Mouse (Mus musculus): ENCODE data around the gene Dhfr. TPM values are rescaled to one million over a fixed set of nuclear protein-coding genes. Genes with fewer than 3 reads are reported as not detected.

Gene Dhfr
- total and polyA plus RNA-seq, 2 experiments = 4.6 to 17.5 TPM

GRCm38 (mm10) chr13:92387367-92387766 lies 32.8 kb downstream of the Dhfr start:
- peaks cover 10% of the 10 kb centered on the region for H3K36me3 ChIP-seq (ENCODE audit: control insufficient read depth, insufficient read depth, low read length)
- H3K9ac ChIP-seq (ENCODE audit: low read depth, low read length) = no peak overlapping the region
- DNase-seq (ENCODE audit: extremely low read depth, low read depth, low spot score) = no peak
- TF ChIP-seq POLR2A (IDR thresholded peaks at IDR 0.05; ENCODE audit: extremely low read depth, insufficient read depth, low read length) = no peak
- TF ChIP-seq CTCF (IDR thresholded peaks at IDR 0.05; ENCODE audit: low read depth, low read length) = no peak
- no peak overlapping the region for H3K4me3 ChIP-seq (ENCODE audit: insufficient read depth, low read depth, low read length)
- 90% methylated on average over 3 of the region's 3 CpGs for WGBS
- H3K27ac ChIP-seq (replicated peaks; ENCODE audit: insufficient read depth, low read depth, low read length) = no peak overlapping the region
- no peaks in the 10 kb centered on the region for H3K4me1 ChIP-seq (ENCODE audit: control insufficient read depth, insufficient read depth, low read length)
- no peaks in the 10 kb centered on the region for H3K27me3 ChIP-seq (ENCODE audit: control insufficient read depth, insufficient read depth, low read length)
- no peaks in the 10 kb centered on the region for H3K79me2 ChIP-seq (ENCODE audit: control insufficient read depth, insufficient read depth, low read length)

GRCm38 (mm10) chr13:92393047-92393661 lies 38.6 kb downstream of the Dhfr start:
- Histone ChIP-seq H3K79me2 (ENCODE audit: control insufficient read depth, insufficient read depth, low read length) (no peaks in the 10 kb centered on the region), H3K36me3 (ENCODE audit: control insufficient read depth, insufficient read depth, low read length) (no peaks in the 10 kb centered on the region), H3K27me3 (ENCODE audit: control insufficient read depth, insufficient read depth, low read length) (no peaks in the 10 kb centered on the region), H3K27ac (replicated peaks; ENCODE audit: insufficient read depth, low read depth, low read length) (no peak overlapping the region), H3K4me1 (ENCODE audit: control insufficient read depth, insufficient read depth, low read length) (no peaks in the 10 kb centered on the region), H3K9ac (ENCODE audit: low read depth, low read length) (no peak overlapping the region), H3K4me3 (ENCODE audit: insufficient read depth, low read depth, low read length) (no peak overlapping the region)
- TF ChIP-seq POLR2A (IDR thresholded peaks at IDR 0.05; ENCODE audit: extremely low read depth, insufficient read depth, low read length) (no peak), CTCF (IDR thresholded peaks at IDR 0.05; ENCODE audit: low read depth, low read length) (no peak)
- WGBS = 80% methylated on average over 12 of the region's 12 CpGs
- no peak for DNase-seq (ENCODE audit: extremely low read depth, low read depth, low spot score)

GRCm38 (mm10) chr13:92398491-92399384 lies 44.2 kb downstream of the Dhfr start:
- no peak for TF ChIP-seq POLR2A (IDR thresholded peaks at IDR 0.05; ENCODE audit: extremely low read depth, insufficient read depth, low read length)
- TF ChIP-seq CTCF (IDR thresholded peaks at IDR 0.05; ENCODE audit: low read depth, low read length) = no peak
- Histone ChIP-seq H3K9ac (ENCODE audit: low read depth, low read length) (no peak overlapping the region), H3K4me1 (ENCODE audit: control insufficient read depth, insufficient read depth, low read length) (no peaks in the 10 kb centered on the region), H3K27ac (replicated peaks; ENCODE audit: insufficient read depth, low read depth, low read length) (no peak overlapping the region), H3K36me3 (ENCODE audit: control insufficient read depth, insufficient read depth, low read length) (no peaks in the 10 kb centered on the region), H3K27me3 (ENCODE audit: control insufficient read depth, insufficient read depth, low read length) (no peaks in the 10 kb centered on the region), H3K4me3 (ENCODE audit: insufficient read depth, low read depth, low read length) (no peak overlapping the region), H3K79me2 (ENCODE audit: control insufficient read depth, insufficient read depth, low read length) (no peaks in the 10 kb centered on the region)
- 76% methylated on average over 11 of the region's 11 CpGs for WGBS
- DNase-seq (ENCODE audit: extremely low read depth, low read depth, low spot score) = no peak

- DNase-seq (ENCODE audit: extremely low read depth, low read depth, low spot score) = no peak
- H3K79me2 ChIP-seq (ENCODE audit: control insufficient read depth, insufficient read depth, low read length) = no peaks in the 10 kb centered on the region
- no peak overlapping the region for H3K4me3 ChIP-seq (ENCODE audit: insufficient read depth, low read depth, low read length)
- H3K36me3 ChIP-seq (ENCODE audit: control insufficient read depth, insufficient read depth, low read length) = no peaks in the 10 kb centered on the region
- no peaks in the 10 kb centered on the region for H3K27me3 ChIP-seq (ENCODE audit: control insufficient read depth, insufficient read depth, low read length)
- no peak overlapping the region for H3K27ac ChIP-seq (replicated peaks; ENCODE audit: insufficient read depth, low read depth, low read length)
- H3K4me1 ChIP-seq (ENCODE audit: control insufficient read depth, insufficient read depth, low read length) = no peaks in the 10 kb centered on the region
- no peak overlapping the region for H3K9ac ChIP-seq (ENCODE audit: low read depth, low read length)
- 29% methylated on average over 2 of the region's 2 CpGs for WGBS
- TF ChIP-seq CTCF (IDR thresholded peaks at IDR 0.05; ENCODE audit: low read depth, low read length) (no peak), POLR2A (IDR thresholded peaks at IDR 0.05; ENCODE audit: extremely low read depth, insufficient read depth, low read length) (no peak)
Measured at GRCm38 (mm10) chr13:92402063-92402462, 47.5 kb downstream of the Dhfr start.

GRCm38 (mm10) chr13:92403496-92403895 lies 49.0 kb downstream of the Dhfr start:
- TF ChIP-seq POLR2A (IDR thresholded peaks at IDR 0.05; ENCODE audit: extremely low read depth, insufficient read depth, low read length) = no peak
- no peak for TF ChIP-seq CTCF (IDR thresholded peaks at IDR 0.05; ENCODE audit: low read depth, low read length)

GRCm38 (mm10) chr13:92410486-92410885 lies 56.0 kb downstream of the Dhfr start:
- no peak overlapping the region for H3K27ac ChIP-seq (replicated peaks; ENCODE audit: insufficient read depth, low read depth, low read length)
- no peak overlapping the region for H3K9ac ChIP-seq (ENCODE audit: low read depth, low read length)
- TF ChIP-seq CTCF (IDR thresholded peaks at IDR 0.05; ENCODE audit: low read depth, low read length) = no peak
- no peak for TF ChIP-seq POLR2A (IDR thresholded peaks at IDR 0.05; ENCODE audit: extremely low read depth, insufficient read depth, low read length)
- no peaks in the 10 kb centered on the region for H3K27me3 ChIP-seq (ENCODE audit: control insufficient read depth, insufficient read depth, low read length)
- H3K4me1 ChIP-seq (ENCODE audit: control insufficient read depth, insufficient read depth, low read length) = no peaks in the 10 kb centered on the region
- no peaks in the 10 kb centered on the region for H3K79me2 ChIP-seq (ENCODE audit: control insufficient read depth, insufficient read depth, low read length)
- 89% methylated on average over 2 of the region's 2 CpGs for WGBS
- no peaks in the 10 kb centered on the region for H3K36me3 ChIP-seq (ENCODE audit: control insufficient read depth, insufficient read depth, low read length)
- no peak for DNase-seq (ENCODE audit: extremely low read depth, low read depth, low spot score)
- H3K4me3 ChIP-seq (ENCODE audit: insufficient read depth, low read depth, low read length) = no peak overlapping the region

More at GRCm38 (mm10) chr13:92403496-92403895, 49.0 kb downstream of the Dhfr start:
- 73% methylated on average over 3 of the region's 3 CpGs for WGBS
- Histone ChIP-seq H3K9ac (ENCODE audit: low read depth, low read length) (no peak overlapping the region), H3K4me3 (ENCODE audit: insufficient read depth, low read depth, low read length) (no peak overlapping the region), H3K79me2 (ENCODE audit: control insufficient read depth, insufficient read depth, low read length) (no peaks in the 10 kb centered on the region), H3K4me1 (ENCODE audit: control insufficient read depth, insufficient read depth, low read length) (no peaks in the 10 kb centered on the region), H3K27ac (replicated peaks; ENCODE audit: insufficient read depth, low read depth, low read length) (no peak overlapping the region), H3K27me3 (ENCODE audit: control insufficient read depth, insufficient read depth, low read length) (no peaks in the 10 kb centered on the region), H3K36me3 (ENCODE audit: control insufficient read depth, insufficient read depth, low read length) (no peaks in the 10 kb centered on the region)
- DNase-seq (ENCODE audit: extremely low read depth, low read depth, low spot score) = no peak
